Mouse (Mus musculus): Measurements from ENCODE around the gene Phlpp2.

- TF ChIP-seq TAL1 (IDR thresholded peaks at IDR 0.05; ENCODE audit: low read length) (no peak), GATA1 (IDR thresholded peaks at IDR 0.05; ENCODE audit: low read length) (no peak)
These were observed 20.9 kb downstream of the Phlpp2 start for GRCm38 (mm10) chr8:109889211-109889610.
